Mouse (Mus musculus): ENCODE measurements around the gene Gm11487. TPM values are rescaled to one million over a fixed set of nuclear protein-coding genes. Genes with fewer than 3 reads are reported as not detected.
"Not testable (repeated sequence)": the region's sequence is repeated elsewhere in the genome, so short reads cannot be mapped to it uniquely, and the experiment has no call there.

Gene Gm11487
- polyA plus RNA-seq (2015; fragmentation: Nextera tagmentation; extraction: Ambion mirVana) = not detected in 2 replicates

DNA sequence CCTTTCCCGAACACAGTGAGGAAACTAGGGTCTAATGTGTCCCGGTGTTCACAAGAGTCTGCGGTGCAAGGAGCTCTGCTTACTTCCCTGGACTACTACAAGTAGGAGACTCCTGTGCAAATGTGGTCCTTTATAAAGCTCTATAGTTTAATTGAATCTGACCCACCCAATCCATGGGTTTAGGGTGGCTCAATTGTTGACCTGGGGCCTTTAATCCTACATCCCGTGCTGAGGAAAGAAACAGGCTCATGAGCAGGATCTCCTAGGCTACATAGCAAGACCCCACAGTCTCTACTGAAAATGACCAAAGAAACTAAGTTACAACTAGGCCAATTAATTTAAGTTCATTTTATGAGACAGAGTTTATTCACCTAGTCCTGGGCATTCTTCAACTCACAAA is at the start of gene Gm11487:
Gm11487 (minus strand) TSS at position 101 of the 400 bp plus-strand sequence.
- not testable (repeated sequence) for H3K9ac ChIP-seq; H3K9me3 ChIP-seq (replicated peaks); H3K27ac ChIP-seq; DNase-seq; H3K27me3 ChIP-seq; H3K36me3 ChIP-seq; H3K4me3 ChIP-seq (replicated peaks); H3K4me2 ChIP-seq; ATAC-seq (ENCODE audit: low read depth); H3K4me1 ChIP-seq (replicated peaks)
- 83% methylated on average over 4 of the region's 4 CpGs for WGBS (ENCODE audit: insufficient replicate concordance)

DNA sequence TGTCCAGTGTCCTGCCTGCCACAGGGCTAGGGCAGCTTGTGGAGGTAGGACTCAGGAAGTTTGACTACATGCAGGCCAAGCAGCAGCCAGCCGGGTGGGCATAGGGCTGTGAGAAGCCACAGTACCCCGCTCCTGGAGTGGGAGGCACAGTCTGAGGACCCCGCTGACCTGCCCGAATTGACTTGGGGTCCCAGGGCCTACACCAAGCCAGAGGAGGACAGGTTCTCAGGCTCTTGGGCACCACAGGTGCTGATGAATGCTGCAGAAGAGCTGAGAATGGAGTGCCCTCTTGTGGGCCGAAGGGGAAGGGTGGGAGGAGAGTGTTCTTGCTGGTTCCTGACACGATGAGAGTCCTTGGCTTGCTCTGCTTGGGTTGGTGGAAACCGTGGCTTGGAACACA is 39.8 kb upstream of the Gm11487 start:
- DNase-seq = no peak
- H3K27ac ChIP-seq = no peak overlapping the region
- H3K36me3 ChIP-seq = no peaks in the 10 kb centered on the region
- H3K4me3 ChIP-seq (replicated peaks) = no peak overlapping the region
- no peaks in the 10 kb centered on the region for H3K4me1 ChIP-seq (replicated peaks)
- WGBS (ENCODE audit: insufficient replicate concordance) = 42% methylated on average over 7 of the region's 7 CpGs
- ATAC-seq (ENCODE audit: low read depth) = no peak
- H3K4me2 ChIP-seq = no peak overlapping the region
- H3K9ac ChIP-seq = no peak overlapping the region
- no peaks in the 10 kb centered on the region for H3K9me3 ChIP-seq (replicated peaks)
- no peaks in the 10 kb centered on the region for H3K27me3 ChIP-seq

DNA sequence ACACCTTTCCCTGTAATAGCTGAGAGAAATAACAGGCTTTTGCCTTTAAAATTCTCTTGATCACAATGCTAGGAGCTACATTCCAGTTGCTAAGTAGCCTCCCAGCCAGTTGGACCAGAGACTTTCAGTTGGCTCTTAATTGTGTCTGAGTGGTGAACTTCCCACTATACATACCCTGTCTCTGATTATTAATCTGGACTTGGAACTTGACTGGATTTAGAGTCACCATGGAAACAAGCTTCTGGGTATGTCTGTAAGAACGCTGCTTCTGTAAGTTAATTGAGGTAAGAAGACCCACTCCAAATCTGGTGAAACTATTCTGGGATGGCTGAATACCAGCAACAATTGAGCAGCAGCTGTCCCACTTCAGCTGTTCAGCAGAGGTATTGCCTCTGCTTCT is 37.7 kb upstream of the Gm11487 start:
- H3K36me3 ChIP-seq = no peaks in the 10 kb centered on the region
- no peaks in the 10 kb centered on the region for H3K4me1 ChIP-seq (replicated peaks)
- no peak overlapping the region for H3K4me2 ChIP-seq
- no peak overlapping the region for H3K4me3 ChIP-seq (replicated peaks)
- ATAC-seq (ENCODE audit: low read depth) (no peak), DNase-seq (no peak)
- no peak overlapping the region for H3K9ac ChIP-seq
- no peaks in the 10 kb centered on the region for H3K27me3 ChIP-seq
- no peak overlapping the region for H3K27ac ChIP-seq
- WGBS (ENCODE audit: insufficient replicate concordance) = 63% methylated on average over 1 of the region's 1 CpGs
- no peaks in the 10 kb centered on the region for H3K9me3 ChIP-seq (replicated peaks)

DNA sequence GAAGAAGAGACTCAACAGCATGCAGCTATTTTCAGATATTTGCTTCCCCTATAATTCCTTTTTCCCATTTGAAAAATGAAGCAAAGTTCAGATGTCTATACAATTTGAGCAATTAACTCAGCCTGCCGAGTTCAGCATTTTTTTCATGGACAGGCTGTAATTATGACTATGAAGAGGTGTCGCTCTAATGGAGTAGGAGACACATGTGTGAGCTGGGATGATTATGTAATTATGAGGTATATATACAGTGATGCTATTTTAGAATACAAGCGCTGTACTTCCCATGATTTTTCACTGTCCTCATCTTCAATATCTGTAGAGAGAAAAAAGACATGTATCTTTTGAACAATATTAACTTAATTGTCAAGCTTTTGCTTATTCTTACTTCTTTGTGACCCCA is 21.0 kb upstream of the Gm11487 start:
- ATAC-seq (ENCODE audit: low read depth) (no peak), DNase-seq (no peak)
- H3K9me3 ChIP-seq (replicated peaks) = no peaks in the 10 kb centered on the region
- WGBS (ENCODE audit: insufficient replicate concordance) = 54% methylated on average over 3 of the region's 3 CpGs
- no peak overlapping the region for H3K4me2 ChIP-seq
- H3K36me3 ChIP-seq = no peaks in the 10 kb centered on the region
- no peaks in the 10 kb centered on the region for H3K27me3 ChIP-seq
- no peaks in the 10 kb centered on the region for H3K4me1 ChIP-seq (replicated peaks)
- H3K4me3 ChIP-seq (replicated peaks) = no peak overlapping the region
- H3K27ac ChIP-seq = no peak overlapping the region
- no peak overlapping the region for H3K9ac ChIP-seq

DNA sequence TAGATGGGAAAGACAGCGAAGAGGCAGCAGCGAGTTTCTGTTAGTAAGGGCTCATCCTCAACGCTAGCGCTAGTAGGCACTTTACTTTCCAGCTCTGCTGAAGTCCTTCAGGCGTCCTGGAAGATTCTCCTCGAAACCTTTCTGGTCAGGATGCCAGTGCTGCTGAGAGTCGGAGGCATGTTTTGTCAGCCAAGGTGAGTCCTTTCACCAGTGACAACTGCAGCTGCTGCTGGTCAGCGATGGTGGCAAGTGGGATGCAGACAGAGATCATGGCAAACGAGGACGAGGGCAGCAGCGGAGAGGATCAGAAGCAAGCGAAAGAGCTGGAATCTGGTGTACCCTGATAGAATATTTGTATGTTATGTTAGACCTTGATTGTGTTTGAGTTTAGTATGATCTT is 18.2 kb upstream of the Gm11487 start:
- no peak for ATAC-seq (ENCODE audit: low read depth)
- 76% methylated on average over 12 of the region's 12 CpGs for WGBS (ENCODE audit: insufficient replicate concordance)
- H3K4me3 ChIP-seq (replicated peaks) = no peak overlapping the region

DNA sequence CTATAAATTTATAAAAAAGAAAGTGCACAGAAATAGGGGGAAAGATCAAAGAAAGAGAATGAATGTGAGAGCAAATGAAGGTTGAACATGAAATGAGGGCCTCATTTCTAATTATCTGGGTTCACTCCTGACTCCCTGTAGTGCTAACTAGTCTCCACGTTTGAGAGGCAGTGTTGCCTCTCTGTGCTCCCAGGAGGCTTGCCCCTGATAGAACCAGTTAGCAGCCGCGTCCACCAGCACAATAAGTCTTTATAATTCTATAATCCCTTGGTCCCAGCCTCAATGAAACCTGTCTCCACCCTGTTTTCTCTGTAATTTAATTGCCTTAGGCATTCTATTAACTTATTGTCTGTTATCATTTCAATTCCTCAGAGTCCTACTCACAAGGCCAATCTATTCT is 38.3 kb downstream of the Gm11487 start:
- H3K36me3 ChIP-seq = no peaks in the 10 kb centered on the region
- H3K9ac ChIP-seq = no peak overlapping the region
- H3K27ac ChIP-seq = no peak overlapping the region
- 52% methylated on average over 3 of the region's 3 CpGs for WGBS (ENCODE audit: insufficient replicate concordance)
- no peak overlapping the region for H3K4me3 ChIP-seq (replicated peaks)
- H3K4me1 ChIP-seq (replicated peaks) = no peaks in the 10 kb centered on the region
- DNase-seq (no peak), ATAC-seq (ENCODE audit: low read depth) (no peak)
- H3K27me3 ChIP-seq = no peaks in the 10 kb centered on the region
- no peak overlapping the region for H3K4me2 ChIP-seq
- H3K9me3 ChIP-seq (replicated peaks) = no peaks in the 10 kb centered on the region

More for the DNA sequence above, 18.2 kb upstream of the Gm11487 start:
- no peak for DNase-seq
- Histone ChIP-seq H3K9me3 (replicated peaks) (no peaks in the 10 kb centered on the region), H3K4me1 (replicated peaks) (no peaks in the 10 kb centered on the region), H3K27me3 (no peaks in the 10 kb centered on the region), H3K9ac (no peak overlapping the region), H3K27ac (no peak overlapping the region), H3K4me2 (no peak overlapping the region), H3K36me3 (no peaks in the 10 kb centered on the region)

Other genes starting within 250 kb of the Gm11487 start
- not detected in 2 replicates for gene Gm11238, start 202.8 kb upstream of the Gm11487 start, polyA plus RNA-seq (2015; fragmentation: Nextera tagmentation; extraction: Ambion mirVana)
- not detected in 2 replicates for gene Gm11237, start 217.9 kb upstream of the Gm11487 start, polyA plus RNA-seq (2015; fragmentation: Nextera tagmentation; extraction: Ambion mirVana)
- gene Gm11236, start 233.0 kb upstream of the Gm11487 start, polyA plus RNA-seq (2015; fragmentation: Nextera tagmentation; extraction: Ambion mirVana) = not detected in 2 replicates